Mouse (Mus musculus): Measurements from ENCODE around the gene Capn8. TPM values are rescaled to one million over a fixed set of nuclear protein-coding genes. Genes with fewer than 3 reads are reported as not detected.
A peak's percentile ranks its signal among the peaks of the same experiment; 100 is the strongest.

Gene Capn8
- total RNA-seq, 2 experiments from 2014 or later: not detected

- DNase-seq: peak; percentile 31
- intact Hi-C loops (cut with DNase I; ENCODE audit: low total_unique reads): no loop called here
Measured at GRCm38 (mm10) chr1:182663671-182664070, 98.9 kb downstream of the Capn8 start.

GRCm38 (mm10) chr1:182664841-182665240 is 100.0 kb downstream of the Capn8 start:
- intact Hi-C loops (cut with DNase I; ENCODE audit: low total_unique reads): no loop called here
- DNase-seq: no peak

DNA sequence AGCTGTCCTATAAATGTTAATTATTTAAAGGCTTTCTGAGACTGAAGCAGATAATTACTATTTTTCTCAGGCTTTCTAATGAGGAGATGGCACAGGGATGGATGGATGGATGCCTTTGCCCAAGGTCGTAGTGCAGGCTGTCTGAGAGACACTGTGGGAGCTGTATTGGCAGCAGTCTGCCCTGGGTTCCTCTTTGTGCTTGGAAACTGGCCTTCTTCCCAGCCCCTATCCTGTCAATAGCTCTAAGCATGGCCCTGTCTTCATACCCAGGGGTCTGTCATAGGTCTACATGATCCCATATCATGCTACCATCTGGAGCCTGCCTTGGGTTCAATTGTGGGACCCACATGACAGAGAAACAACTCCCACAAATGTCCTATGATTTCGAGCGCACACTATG is 102.5 kb downstream of the Capn8 start:
- no peak for DNase-seq
- intact Hi-C loops (cut with DNase I; ENCODE audit: low total_unique reads): no loop called here

DNA sequence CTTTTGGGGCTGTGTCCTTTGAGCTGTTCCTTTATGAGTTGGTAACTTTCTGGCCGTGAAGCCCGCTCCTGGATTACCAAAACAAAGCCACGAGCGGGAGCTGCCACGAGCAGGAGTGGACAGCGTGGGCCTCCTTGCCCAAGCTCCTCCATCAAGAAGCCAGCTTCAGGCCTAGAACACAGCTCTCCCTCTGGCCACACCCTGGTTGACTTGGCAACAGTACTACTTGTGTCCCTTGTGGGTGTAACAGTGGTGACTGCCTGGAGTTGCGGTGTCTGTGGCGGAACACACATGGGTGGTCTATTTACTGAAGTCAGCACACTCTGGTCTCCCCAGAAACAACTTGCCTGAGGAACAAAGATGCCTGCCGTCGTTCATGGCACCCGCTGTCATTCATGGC is 104.9 kb downstream of the Capn8 start:
- intact Hi-C loops (cut with DNase I; ENCODE audit: low total_unique reads): no loop called here
- no peak for DNase-seq

- intact Hi-C loops (cut with DNase I; ENCODE audit: low total_unique reads): no loop called here
- DNase-seq: no peak
Measured at GRCm38 (mm10) chr1:182670563-182671342, 105.9 kb downstream of the Capn8 start.

GRCm38 (mm10) chr1:182671343-182671624 is 106.5 kb downstream of the Capn8 start:
- no peak for DNase-seq
- intact Hi-C loops (cut with DNase I; ENCODE audit: low total_unique reads): no loop called here

DNA sequence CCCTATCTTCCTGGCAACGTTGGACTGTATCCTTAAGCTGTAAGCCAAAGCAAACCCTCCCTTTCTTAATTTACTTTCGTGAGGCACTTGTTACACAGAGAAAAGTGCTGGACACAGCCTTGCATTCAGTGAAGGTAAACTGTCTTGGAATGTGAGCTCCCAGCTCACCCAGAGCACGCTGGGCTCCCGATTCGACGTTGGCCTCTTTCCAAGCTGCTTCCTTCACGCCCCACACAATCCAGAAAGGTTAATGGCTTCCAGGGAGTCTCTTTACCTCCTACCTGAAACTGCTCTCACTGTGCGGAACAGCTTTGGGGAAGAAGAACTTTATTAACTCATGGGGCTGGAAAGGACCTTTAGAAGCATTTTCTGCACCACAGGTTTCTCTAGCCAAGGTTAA is 110.5 kb downstream of the Capn8 start:
- intact Hi-C loops (cut with DNase I; ENCODE audit: low total_unique reads): no loop called here

DNA sequence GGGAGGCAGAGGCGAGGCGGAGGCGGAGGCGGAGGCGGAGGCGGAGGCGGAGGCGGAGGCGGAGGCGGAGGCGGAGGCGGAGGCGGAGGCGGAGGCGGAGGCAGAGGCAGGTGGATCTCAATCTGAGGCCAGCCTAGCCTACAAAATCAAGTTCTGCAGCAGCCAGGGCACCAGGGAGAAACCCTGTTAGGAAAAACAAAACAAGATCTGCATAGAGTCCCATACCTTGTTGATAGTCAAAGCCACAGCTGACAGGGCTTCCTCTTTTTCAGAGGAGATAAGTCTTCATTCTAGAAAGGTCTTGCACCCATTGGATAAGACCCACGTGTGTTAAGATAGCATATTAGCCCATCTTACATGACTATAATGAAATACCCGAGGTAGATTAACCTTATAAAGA is 113.3 kb downstream of the Capn8 start:
- intact Hi-C loops (cut with DNase I; ENCODE audit: low total_unique reads): no loop called here
- DNase-seq: no peak

More for the DNA sequence above, 110.5 kb downstream of the Capn8 start:
- no peak for DNase-seq

- intact Hi-C loops (cut with DNase I; ENCODE audit: low total_unique reads): no loop called here
Measured at GRCm38 (mm10) chr1:182679169-182679568, 114.4 kb downstream of the Capn8 start.

DNA sequence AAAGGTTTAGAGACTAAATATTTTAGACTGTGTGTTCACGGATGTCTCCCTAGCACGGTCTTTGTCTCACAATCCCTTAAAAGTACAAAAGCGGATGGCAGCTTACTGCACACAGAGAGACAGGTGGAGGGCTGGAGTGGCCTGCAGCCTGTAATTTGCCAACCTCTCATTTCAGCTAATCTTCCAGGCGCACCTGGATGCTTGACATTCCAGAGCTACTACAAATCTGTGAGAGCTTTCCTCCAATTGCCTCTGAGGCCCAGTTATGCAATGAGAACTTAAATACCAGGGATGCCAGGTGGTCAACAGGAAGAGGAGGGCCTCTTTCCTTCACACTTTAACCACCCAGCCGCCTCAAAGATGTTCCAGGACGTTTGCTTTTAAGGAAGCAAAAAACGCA is 114.8 kb downstream of the Capn8 start:
- intact Hi-C loops (cut with DNase I; ENCODE audit: low total_unique reads): no loop called here
- DNase-seq: no peak

More at GRCm38 (mm10) chr1:182679169-182679568, 114.4 kb downstream of the Capn8 start:
- no peak for DNase-seq

Other genes with a start within 250 kb of the Capn8 start
- gene Fbxo28, start 223.4 kb upstream of the Capn8 start, total RNA-seq (2021): 10 to 100 TPM; 19.2 to 19.4 TPM
- gene Trp53bp2, start 155.8 kb upstream of the Capn8 start, total RNA-seq (2021): 10 to 100 TPM; 10.7 TPM
- 10 to 100 TPM; 60.2 to 70.7 TPM for gene Capn2, start 47.4 kb upstream of the Capn8 start, total RNA-seq (2021)
- gene Ccdc185, start 184.2 kb downstream of the Capn8 start, total RNA-seq (2021): not detected
- gene Susd4, start 198.9 kb downstream of the Capn8 start, total RNA-seq (2021): 1 to 10 TPM; 1.0 to 1.4 TPM

Data from gastrocnemius, postnatal 14 days (tissue).